8 mouse cellular contexts compared by ENCODE assay signal in genomic region chr5:52783251-52783620, GRCm38 (mm10). TPM values are rescaled to one million over a fixed set of nuclear protein-coding genes. Genes with fewer than 3 reads are reported as not detected.
DNase-seq lines count a peak whose midpoint lies in the region; ATAC-seq and TF ChIP-seq lines count a peak whose summit lies in the region.

No protein-coding gene starts in this region.

- peak overlapping the region; percentile 82 for H3K27ac ChIP-seq in kidney, embryonic 16.5 days (ENCODE audit: low read length)
- H3K27ac ChIP-seq in hindbrain, postnatal 0 days, result peak overlapping the region; percentile 86
- H3K27ac ChIP-seq in midbrain, embryonic 15.5 days, result peak overlapping the region; percentile 84

- no peak for TF ChIP-seq CTCF in hindbrain, postnatal 0 days (IDR thresholded peaks at IDR 0.05; ENCODE audit: low read depth)

- H3K27me3 ChIP-seq in kidney, embryonic 16.5 days (ENCODE audit: insufficient read depth, low read length), result no peaks in the 10 kb centered on the region
- no peaks in the 10 kb centered on the region for H3K27me3 ChIP-seq in hindbrain, postnatal 0 days (ENCODE audit: insufficient read depth, low read length)
- no peaks in the 10 kb centered on the region for H3K27me3 ChIP-seq in midbrain, embryonic 15.5 days (replicated peaks)

- no peak for DNase-seq in kidney, postnatal 10 days
- peak; percentile 13 for DNase-seq in c-Kit-positive CD71-positive TER-119-negative erythroid progenitor cells, embryonic 14.5 days (ENCODE audit: low read depth)
- DNase-seq in hindbrain, postnatal 0 days (ENCODE audit: low spot score), result no peak
- no peak for DNase-seq in gastrocnemius, adult 18-20 months (ENCODE audit: low spot score)
- no peak for DNase-seq in cerebellum, postnatal 10 days
- DNase-seq in layer of hippocampus, postnatal 36 days, result no peak

- H3K4me2 ChIP-seq in kidney, embryonic 16.5 days (replicated peaks; ENCODE audit: low read depth, low read length), result peak overlapping the region; percentile 63
- H3K4me2 ChIP-seq in hindbrain, postnatal 0 days (ENCODE audit: low read depth, low read length), result peak overlapping the region; percentile 58
- H3K4me2 ChIP-seq in midbrain, embryonic 15.5 days, result peak overlapping the region; percentile 78

- peak overlapping the region; percentile 87 for H3K4me3 ChIP-seq in kidney, embryonic 16.5 days (ENCODE audit: low read length)
- peak overlapping the region; percentile 91 for H3K4me3 ChIP-seq in hindbrain, postnatal 0 days (ENCODE audit: low read length)
- peak overlapping the region; percentile 94 for H3K4me3 ChIP-seq in midbrain, embryonic 15.5 days

- H3K9ac ChIP-seq in kidney, embryonic 16.5 days (replicated peaks; ENCODE audit: low read length), result peak overlapping the region; percentile 90
- peak overlapping the region; percentile 79 for H3K9ac ChIP-seq in hindbrain, postnatal 0 days (replicated peaks; ENCODE audit: low read length)
- peak overlapping the region; percentile 84 for H3K9ac ChIP-seq in midbrain, embryonic 15.5 days

- under 1% methylated on average over 9 of the region's 9 CpGs for WGBS in kidney, embryonic 16.5 days
- WGBS in hindbrain, postnatal 0 days, result 0% methylated on average over 9 of the region's 9 CpGs
- under 1% methylated on average over 9 of the region's 9 CpGs for whole genome bisulfite sequencing in midbrain, embryonic 15.5 days

- peaks cover 14% of the 10 kb centered on the region for H3K36me3 ChIP-seq in kidney, embryonic 16.5 days (ENCODE audit: insufficient read depth, low read length)
- H3K36me3 ChIP-seq in hindbrain, postnatal 0 days (ENCODE audit: insufficient read depth, low read length), result no peaks in the 10 kb centered on the region; the same call in 1 of the 2 replicates
- no peaks in the 10 kb centered on the region for H3K36me3 ChIP-seq in midbrain, embryonic 15.5 days (replicated peaks)

- ATAC-seq in kidney, embryonic 16.5 days (ENCODE audit: low FRiP score, low TSS enrichment), result peak; percentile 69
- ATAC-seq in hindbrain, postnatal 0 days, result peak; percentile 80
- ATAC-seq in midbrain, embryonic 15.5 days (replicated peaks), result no peak; the same call in 1 of the 2 replicates

- no peaks in the 10 kb centered on the region for H3K4me1 ChIP-seq in kidney, embryonic 16.5 days (ENCODE audit: insufficient read depth, low read length)
- no peaks in the 10 kb centered on the region for H3K4me1 ChIP-seq in hindbrain, postnatal 0 days (ENCODE audit: insufficient read depth, low read length)
- H3K4me1 ChIP-seq in midbrain, embryonic 15.5 days, result 0 out of 2 replicates have a peak, but pooled peaks cover 4% of the 10 kb centered on the region

- H3K9me3 ChIP-seq in kidney, embryonic 16.5 days (ENCODE audit: low read length), result 0 out of 2 replicates have a peak, but pooled peaks cover 2% of the 10 kb centered on the region
- no peaks in the 10 kb centered on the region for H3K9me3 ChIP-seq in hindbrain, postnatal 0 days (ENCODE audit: low read length)
- H3K9me3 ChIP-seq in midbrain, embryonic 15.5 days, result no peaks in the 10 kb centered on the region

RNA-seq across cellular contexts. Expression of gene Zcchc4, which starts 8.0 kb away (rescaled TPM):
- 15.8 and 18.3 TPM in 2 replicates for polyA plus RNA-seq in kidney, embryonic 16.5 days (2015; fragmentation: Nextera tagmentation; extraction: Ambion mirVana)
- 9.7 and 10.6 TPM in 2 replicates for total RNA-seq in hindbrain, postnatal 0 days (2014; rRNA removed)
- polyA plus RNA-seq in hindbrain, postnatal 0 days (2015; fragmentation: Nextera tagmentation; extraction: Ambion mirVana), result 6.7 and 6.9 TPM in 2 replicates
- polyA plus RNA-seq in midbrain, embryonic 15.5 days (2015; fragmentation: Nextera tagmentation; extraction: Ambion mirVana), result 11.3 and 13.1 TPM in 2 replicates
- total RNA-seq in gastrocnemius, adult 18-20 months (2021), result 1 to 10 TPM; 4.2 to 4.4 TPM
- 10 to 100 TPM; 10.5 to 11.7 TPM for total RNA-seq in layer of hippocampus, postnatal 36 days (2021)

RNA-seq across cellular contexts. Expression of gene Pi4k2b, which starts 41.9 kb away (rescaled TPM):
- polyA plus RNA-seq in kidney, embryonic 16.5 days (2015; fragmentation: Nextera tagmentation; extraction: Ambion mirVana), result 19.4 and 21.9 TPM in 2 replicates
- total RNA-seq in hindbrain, postnatal 0 days (2014; rRNA removed), result 7.7 and 10.5 TPM in 2 replicates
- polyA plus RNA-seq in hindbrain, postnatal 0 days (2015; fragmentation: Nextera tagmentation; extraction: Ambion mirVana), result 2.3 and 2.8 TPM in 2 replicates
- polyA plus RNA-seq in midbrain, embryonic 15.5 days (2015; fragmentation: Nextera tagmentation; extraction: Ambion mirVana), result 3.3 and 3.4 TPM in 2 replicates
- 1 to 10 TPM in 1 of 2 experiments, under 1 TPM in 1; 1.00 to 1.1 TPM for total RNA-seq in gastrocnemius, adult 18-20 months (2021)
- 1 to 10 TPM; 2.1 to 2.8 TPM for total RNA-seq in layer of hippocampus, postnatal 36 days (2021)

RNA-seq across cellular contexts. Expression of gene Anapc4, which starts 50.6 kb away (rescaled TPM):
- 105 and 106 TPM in 2 replicates for polyA plus RNA-seq in kidney, embryonic 16.5 days (2015; fragmentation: Nextera tagmentation; extraction: Ambion mirVana)
- total RNA-seq in hindbrain, postnatal 0 days (2014; rRNA removed), result 45.8 and 48.8 TPM in 2 replicates
- polyA plus RNA-seq in hindbrain, postnatal 0 days (2015; fragmentation: Nextera tagmentation; extraction: Ambion mirVana), result 73.8 and 77.5 TPM in 2 replicates
- polyA plus RNA-seq in midbrain, embryonic 15.5 days (2015; fragmentation: Nextera tagmentation; extraction: Ambion mirVana), result 115 TPM in 2 replicates
- 10 to 100 TPM; 32.7 to 34.4 TPM for total RNA-seq in gastrocnemius, adult 18-20 months (2021)
- total RNA-seq in layer of hippocampus, postnatal 36 days (2021), result 10 to 100 TPM; 67.6 to 71.4 TPM
